Mouse (Mus musculus) midbrain, postnatal 0 days (tissue): Measurements from ENCODE around the gene Fat3. TPM values are rescaled to one million over a fixed set of nuclear protein-coding genes. Genes with fewer than 3 reads are reported as not detected.

Experiments
- ATAC-seq: fragments of 200-750 bp; cut with Nextera tagmentation; 2 replicates; pipeline ENCODE4 v1.8.0; 2017; ENCODE audit warnings: moderate number of reproducible peaks, mild to moderate bottlenecking, moderate TSS enrichment, moderate library complexity; ENCODE audit not compliant: low FRiP score
- DNase-seq: peaks from one replicate; pipeline ENCODE4 v3.0.0-alpha.2; 2015; ENCODE audit warnings: low spot score
- H3K27ac ChIP-seq: fragments of 300-500 bp; sonication (generic); 2 replicates; pipeline ENCODE4 v1.5.1; 2014; ENCODE audit warnings: low read depth, mild to moderate bottlenecking, low read length, mixed read lengths
- H3K27me3 ChIP-seq: fragments of 300-500 bp; sonication (generic); 2 replicates; pipeline ENCODE4 v1.6.1; 2014; ENCODE audit warnings: low read length, control low read depth, mixed read lengths; ENCODE audit not compliant: insufficient read depth
- H3K36me3 ChIP-seq: fragments of 300-500 bp; sonication (generic); 2 replicates; pipeline ENCODE4 v1.6.1; 2014; ENCODE audit warnings: low read length, control low read depth, mixed read lengths; ENCODE audit not compliant: insufficient read depth
- H3K4me1 ChIP-seq: fragments of 300-500 bp; sonication (generic); 2 replicates; pipeline ENCODE4 v1.6.1; 2014; ENCODE audit warnings: mild to moderate bottlenecking, control low read depth, antibody characterized with exemption, low read length, mixed read lengths; ENCODE audit not compliant: insufficient read depth
- H3K4me2 ChIP-seq: fragments of 300-500 bp; sonication (generic); 2 replicates; pipeline ENCODE4 v1.6.1; 2014; ENCODE audit warnings: low read depth, mild to moderate bottlenecking, low read length, mixed read lengths; ENCODE audit not compliant: poor library complexity, severe bottlenecking
- H3K4me3 ChIP-seq: fragments of 300-500 bp; sonication (generic); 2 replicates; pipeline ENCODE4 v1.5.1; 2014; ENCODE audit warnings: low read depth, mild to moderate bottlenecking, low read length, moderate library complexity
- H3K9ac ChIP-seq: fragments of 300-500 bp; sonication (generic); replicated peaks from 2 replicates; pipeline ENCODE4 v1.6.1; 2014; ENCODE audit warnings: mild to moderate bottlenecking, low read length, moderate library complexity, mixed read lengths; ENCODE audit not compliant: poor library complexity, severe bottlenecking
- H3K9me3 ChIP-seq: fragments of 300-500 bp; sonication (generic); 2 replicates; pipeline ENCODE4 v1.6.1; 2016; ENCODE audit warnings: low read length, control low read depth
- CTCF ChIP-seq: IDR thresholded peaks from 2 replicates; pipeline ENCODE4 v1.5.1; 2016; ENCODE audit warnings: antibody characterized with exemption, mild to moderate bottlenecking
- WGBS: fragments of 180-500 bp; shearing (Covaris S2); extraction: QIAGEN DNeasy Blood & Tissue Kit; methylation state at CpG from one replicate; pipeline ENCODE4 v1.1.7; 2014; 5-methylcytosine and 5-hydroxymethylcytosine counted together
- polyA plus RNA-seq: library from polyadenylated mRNA; unstranded; fragments of >200 nt; fragmentation: Nextera tagmentation; extraction: Ambion mirVana; gene quantifications from 2 replicates; pipeline ENCODE4 v1.2.1, GENCODE M21; 2015
- total RNA-seq: library from RNA; depleted of rRNA; stranded (reverse); fragments of >200 nt; gene quantifications from 2 replicates; pipeline ENCODE4 v1.2.3, GENCODE M21; 2014

Fat3 gene
- total and polyA plus RNA-seq, 2 experiments from 2014 or later = 7.6 to 63.7 TPM

- ATAC-seq = no peak
- Histone ChIP-seq H3K4me2 (no peak overlapping the region), H3K27me3 (no peaks in the 10 kb centered on the region), H3K27ac (no peak overlapping the region), H3K4me3 (no peak overlapping the region), H3K9me3 (no peaks in the 10 kb centered on the region), H3K4me1 (no peaks in the 10 kb centered on the region), H3K9ac (no peak overlapping the region), H3K36me3 (no peaks in the 10 kb centered on the region)
- no peak for TF ChIP-seq CTCF
- no peak for DNase-seq
- WGBS = 31% methylated on average over 6 of the region's 6 CpGs
These were observed 427.0 kb downstream of the Fat3 start for GRCm38 (mm10) chr9:16074116-16074515.

- H3K36me3 ChIP-seq = no peaks in the 10 kb centered on the region
- no peaks in the 10 kb centered on the region for H3K9me3 ChIP-seq
- TF ChIP-seq CTCF = no peak
- H3K9ac ChIP-seq = no peak overlapping the region
- ATAC-seq = no peak
- H3K27ac ChIP-seq = no peak overlapping the region
- H3K4me2 ChIP-seq = no peak overlapping the region
- no peak for DNase-seq
- H3K4me3 ChIP-seq = no peak overlapping the region
- H3K4me1 ChIP-seq = no peaks in the 10 kb centered on the region
- no peaks in the 10 kb centered on the region for H3K27me3 ChIP-seq
- 66% methylated on average over 4 of the region's 4 CpGs for WGBS
These were observed 437.6 kb downstream of the Fat3 start for GRCm38 (mm10) chr9:16063447-16063846.

- TF ChIP-seq CTCF = no peak
- H3K4me1 ChIP-seq = no peaks in the 10 kb centered on the region
- no peak for ATAC-seq
- no peaks in the 10 kb centered on the region for H3K27me3 ChIP-seq
- no peak overlapping the region for H3K9ac ChIP-seq
- no peak overlapping the region for H3K4me2 ChIP-seq
- H3K36me3 ChIP-seq = no peaks in the 10 kb centered on the region
- no peaks in the 10 kb centered on the region for H3K9me3 ChIP-seq
- H3K4me3 ChIP-seq = no peak overlapping the region
- no peak overlapping the region for H3K27ac ChIP-seq
- DNase-seq = no peak
These were observed 438.6 kb downstream of the Fat3 start for GRCm38 (mm10) chr9:16062472-16062871.

GRCm38 (mm10) chr9:16046686-16047085, 454.4 kb downstream of the Fat3 start:
- WGBS = 94% methylated on average over 2 of the region's 2 CpGs
- no peak for ATAC-seq

GRCm38 (mm10) chr9:16037375-16037774, 463.7 kb downstream of the Fat3 start:
- no peak for TF ChIP-seq CTCF
- no peak for DNase-seq

More at GRCm38 (mm10) chr9:16046686-16047085, 454.4 kb downstream of the Fat3 start:
- Histone ChIP-seq H3K4me2 (no peak overlapping the region), H3K9ac (no peak overlapping the region), H3K4me3 (no peak overlapping the region), H3K9me3 (no peaks in the 10 kb centered on the region), H3K4me1 (no peaks in the 10 kb centered on the region), H3K27me3 (no peaks in the 10 kb centered on the region), H3K27ac (no peak overlapping the region), H3K36me3 (no peaks in the 10 kb centered on the region)
- no peak for DNase-seq
- no peak for TF ChIP-seq CTCF

GRCm38 (mm10) chr9:16036346-16036745, 464.7 kb downstream of the Fat3 start:
- H3K4me3 ChIP-seq = no peak overlapping the region
- H3K4me1 ChIP-seq = no peaks in the 10 kb centered on the region
- H3K9me3 ChIP-seq = no peaks in the 10 kb centered on the region
- H3K27ac ChIP-seq = no peak overlapping the region
- H3K4me2 ChIP-seq = no peak overlapping the region
- no peak; the same call in 1 of the 2 replicates for TF ChIP-seq CTCF
- DNase-seq (peak; percentile 50), ATAC-seq (no peak)
- no peaks in the 10 kb centered on the region for H3K36me3 ChIP-seq
- H3K9ac ChIP-seq = no peak overlapping the region
- no peaks in the 10 kb centered on the region for H3K27me3 ChIP-seq

More at GRCm38 (mm10) chr9:16037375-16037774, 463.7 kb downstream of the Fat3 start:
- Histone ChIP-seq H3K27me3 (no peaks in the 10 kb centered on the region), H3K9ac (no peak overlapping the region), H3K4me1 (no peaks in the 10 kb centered on the region), H3K9me3 (no peaks in the 10 kb centered on the region), H3K4me3 (no peak overlapping the region), H3K36me3 (no peaks in the 10 kb centered on the region), H3K27ac (no peak overlapping the region), H3K4me2 (no peak overlapping the region)
- WGBS = 85% methylated on average over 3 of the region's 3 CpGs
- ATAC-seq = no peak
